Mouse (Mus musculus) stomach, postnatal 0 days (tissue): Measurements from ENCODE around the gene Cdk18.

Source experiments
- CTCF ChIP-seq: IDR thresholded peaks from 2 replicates; pipeline ENCODE4 v1.5.1; 2016; ENCODE audit warnings: antibody characterized with exemption, low read depth, mild to moderate bottlenecking, moderate library complexity
- EP300 ChIP-seq: optimal IDR thresholded peaks from 2 replicates; pipeline ENCODE3; 2016; ENCODE audit warnings: antibody characterized with exemption

DNA sequence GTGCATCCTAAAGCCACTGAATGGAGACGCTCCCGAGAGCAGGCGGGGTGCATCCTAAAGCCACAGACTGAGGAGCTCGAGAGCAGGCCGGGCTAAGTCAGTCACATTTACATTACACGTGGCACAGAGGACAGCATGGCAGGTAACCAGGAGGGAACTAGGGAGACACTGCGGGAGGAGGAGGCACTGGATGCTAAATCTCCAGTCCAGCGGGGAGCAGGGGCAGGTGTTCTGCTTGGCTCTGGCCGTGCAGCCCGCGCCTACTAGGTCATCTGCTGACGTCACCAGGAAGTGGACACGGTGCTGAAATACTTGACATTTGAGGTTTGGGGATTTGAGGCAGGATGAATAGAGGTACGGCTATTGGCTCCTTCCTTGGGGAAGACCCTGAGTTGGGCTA, 35.1 kb downstream of the Cdk18 start:
- TF ChIP-seq CTCF (no peak), EP300 (no peak)
